Mouse (Mus musculus) ES-CJ7 (cell line): ENCODE results near the gene Gnl3l.

Experiments
- DNase-seq: peaks from one replicate; pipeline ENCODE4 v3.0.0; 2011; ENCODE audit warnings: low read depth, low spot score

The Gnl3l gene

DNA sequence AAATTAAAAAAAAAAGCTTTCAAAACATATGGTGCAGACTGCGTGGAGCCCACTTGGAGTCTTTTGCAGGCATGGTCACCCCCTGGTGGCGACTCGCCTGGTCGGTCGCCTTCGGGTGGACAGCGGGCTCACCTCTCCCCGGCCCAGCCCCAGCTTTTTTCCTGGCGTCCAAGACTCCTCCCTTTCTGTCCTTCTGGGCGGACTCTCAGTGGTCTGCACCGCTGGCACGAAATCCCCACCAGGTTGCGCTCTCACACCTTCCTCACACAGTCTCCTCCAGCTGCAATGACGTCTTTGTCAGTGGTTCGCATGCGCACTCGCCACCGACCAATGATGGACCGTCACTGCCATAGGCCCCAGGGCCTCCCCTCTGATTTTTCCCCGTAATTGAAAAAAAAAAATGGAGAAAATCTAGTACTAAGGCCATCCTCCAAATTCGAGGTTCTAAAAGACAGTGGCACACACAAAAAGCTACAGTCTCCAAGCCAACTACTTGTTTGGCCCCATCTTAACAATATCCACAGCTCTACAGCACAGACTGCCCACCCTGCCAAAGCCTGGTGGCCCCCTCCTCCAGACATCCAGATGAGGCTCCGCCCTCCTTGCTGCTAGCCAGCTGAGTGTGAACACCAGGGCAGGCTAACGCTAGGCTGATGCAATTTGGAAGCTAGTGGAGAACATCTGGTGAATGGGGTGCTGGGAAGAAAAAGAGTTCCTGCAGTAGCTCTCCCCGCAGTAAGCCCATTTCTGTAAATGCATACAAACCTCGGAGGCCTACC lies 60.4 kb downstream of the Gnl3l start:
- DNase-seq = peak; percentile 93

DNA sequence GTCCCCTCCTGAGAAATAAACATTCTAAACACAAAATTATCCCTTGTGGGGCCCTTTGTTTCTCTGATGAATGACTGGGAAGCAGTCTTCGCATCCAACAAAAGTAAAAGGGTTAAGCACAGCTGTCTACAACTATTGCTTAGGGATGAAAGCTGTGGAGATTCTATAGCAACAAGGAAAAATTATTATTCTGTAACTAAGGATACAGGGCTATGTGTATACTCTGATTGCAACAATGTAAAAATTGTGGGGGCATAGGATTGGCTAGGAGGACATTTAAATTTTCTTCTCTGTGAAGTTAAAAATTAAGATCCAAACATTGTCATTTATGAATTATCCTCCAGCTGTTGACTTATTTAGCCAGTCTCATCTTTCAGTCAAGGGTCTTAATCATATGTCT lies 61.1 kb downstream of the Gnl3l start:
- no peak for DNase-seq

DNA sequence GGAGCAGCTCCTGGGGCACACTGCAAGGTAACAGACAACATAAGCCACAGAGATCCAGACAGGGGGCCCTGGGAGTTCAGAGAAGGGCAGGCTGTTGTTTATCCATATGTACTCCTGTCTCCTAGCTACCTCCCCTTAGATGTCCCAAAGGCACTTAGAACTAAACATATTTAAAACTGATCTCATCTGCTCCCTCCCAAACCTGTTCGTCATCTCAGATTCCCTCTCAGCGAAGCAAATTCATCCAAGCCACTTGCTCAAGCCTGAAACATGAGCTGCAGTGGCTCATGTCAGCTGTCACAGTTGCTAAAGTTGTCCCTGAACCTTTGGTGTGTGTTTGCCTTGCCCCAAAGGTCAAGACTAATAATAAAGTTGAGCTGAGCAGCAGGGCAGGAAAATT lies 61.7 kb downstream of the Gnl3l start:
- DNase-seq = no peak

DNA sequence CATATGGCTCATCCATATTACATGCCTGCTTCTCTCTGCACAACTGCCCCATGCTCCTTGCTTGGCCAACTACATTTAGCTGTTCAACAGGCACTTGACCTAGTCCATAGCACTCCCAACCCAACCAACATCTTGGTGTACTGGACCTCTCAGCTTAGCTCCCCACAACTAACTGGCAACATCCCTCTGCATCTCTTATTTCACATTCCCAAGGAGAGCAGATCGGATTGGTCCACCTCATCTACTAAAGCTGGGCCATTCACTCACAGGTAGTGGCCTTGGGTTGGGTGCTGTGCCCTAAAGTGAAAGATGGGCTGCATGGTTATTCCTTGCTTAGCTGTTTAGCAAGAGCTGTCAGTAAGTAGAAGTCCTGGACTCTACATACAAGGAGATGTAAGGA lies 62.4 kb downstream of the Gnl3l start:
- DNase-seq = no peak
